Mouse (Mus musculus) testis, adult 2 months (tissue): ENCODE data around the gene 1700123L14Rik.

Experiments used
- CTCF ChIP-seq: fragments of 200-500 bp; IDR thresholded peaks from 2 replicates; pipeline ENCODE4 v1.5.1; 2012; ENCODE audit warnings: low read depth, mild to moderate bottlenecking, inconsistent platforms, low read length, moderate library complexity; ENCODE audit not compliant: control insufficient read depth, insufficient read depth, insufficient replicate concordance
- POLR2A ChIP-seq: fragments of 200-500 bp; IDR thresholded peaks from 2 replicates; pipeline ENCODE4 v1.6.1; 2012; ENCODE audit warnings: low read depth, mild to moderate bottlenecking, inconsistent platforms, low read length, moderate library complexity; ENCODE audit not compliant: control insufficient read depth

- no peak for TF ChIP-seq CTCF
- no peak for TF ChIP-seq POLR2A
Observed at GRCm38 (mm10) chr6:96183392-96183791, 17.3 kb upstream of the 1700123L14Rik start.
